Mouse (Mus musculus) limb, embryonic 10.5 days (tissue): Measurements from ENCODE around the gene Hist1h1b. TPM values are rescaled to one million over a fixed set of nuclear protein-coding genes. Genes with fewer than 3 reads are reported as not detected.
"Not testable (repeated sequence)": the region's sequence is repeated elsewhere in the genome, so short reads cannot be mapped to it uniquely, and the experiment has no call there.

ENCODE experiments used
- DNase-seq: peaks from one replicate; pipeline ENCODE4 v3.0.0-alpha.2; 2017; ENCODE audit warnings: low spot score
- H3K27ac ChIP-seq: fragments of 300-500 bp; sonication (generic); 2 replicates; pipeline ENCODE4 v1.5.1; 2016; ENCODE audit warnings: mild to moderate bottlenecking
- H3K27me3 ChIP-seq: fragments of 300-500 bp; sonication (generic); 2 replicates; pipeline ENCODE4 v1.6.1; 2016; ENCODE audit warnings: low read depth, mild to moderate bottlenecking; ENCODE audit not compliant: poor library complexity, severe bottlenecking
- H3K36me3 ChIP-seq: fragments of 300-500 bp; sonication (generic); 2 replicates; pipeline ENCODE4 v1.6.1; 2016; ENCODE audit warnings: mild to moderate bottlenecking, moderate library complexity
- H3K4me1 ChIP-seq: fragments of 300-500 bp; sonication (generic); 2 replicates; pipeline ENCODE4 v1.6.1; 2016
- H3K4me3 ChIP-seq: fragments of 300-500 bp; sonication (generic); 2 replicates; pipeline ENCODE4 v1.5.1; 2016; ENCODE audit warnings: mild to moderate bottlenecking, moderate library complexity
- H3K9me3 ChIP-seq: fragments of 300-500 bp; sonication (generic); replicated peaks from 2 replicates; pipeline ENCODE4 v1.6.1; 2016; ENCODE audit warnings: mild to moderate bottlenecking
- WGBS: fragments of 180-500 bp; shearing (Covaris S2); methylation state at CpG from one replicate; pipeline ENCODE4 v1.1.7; 2016; 5-methylcytosine and 5-hydroxymethylcytosine counted together
- polyA plus RNA-seq: library from polyadenylated mRNA; unstranded; fragments of >200 nt; fragmentation: Nextera tagmentation; extraction: Ambion mirVana; gene quantifications from 2 replicates; pipeline ENCODE4 v1.2.1, GENCODE M21; 2016

The Hist1h1b gene
- polyA plus RNA-seq, 1 experiment from 2014 or later, result 33.1 TPM

DNA sequence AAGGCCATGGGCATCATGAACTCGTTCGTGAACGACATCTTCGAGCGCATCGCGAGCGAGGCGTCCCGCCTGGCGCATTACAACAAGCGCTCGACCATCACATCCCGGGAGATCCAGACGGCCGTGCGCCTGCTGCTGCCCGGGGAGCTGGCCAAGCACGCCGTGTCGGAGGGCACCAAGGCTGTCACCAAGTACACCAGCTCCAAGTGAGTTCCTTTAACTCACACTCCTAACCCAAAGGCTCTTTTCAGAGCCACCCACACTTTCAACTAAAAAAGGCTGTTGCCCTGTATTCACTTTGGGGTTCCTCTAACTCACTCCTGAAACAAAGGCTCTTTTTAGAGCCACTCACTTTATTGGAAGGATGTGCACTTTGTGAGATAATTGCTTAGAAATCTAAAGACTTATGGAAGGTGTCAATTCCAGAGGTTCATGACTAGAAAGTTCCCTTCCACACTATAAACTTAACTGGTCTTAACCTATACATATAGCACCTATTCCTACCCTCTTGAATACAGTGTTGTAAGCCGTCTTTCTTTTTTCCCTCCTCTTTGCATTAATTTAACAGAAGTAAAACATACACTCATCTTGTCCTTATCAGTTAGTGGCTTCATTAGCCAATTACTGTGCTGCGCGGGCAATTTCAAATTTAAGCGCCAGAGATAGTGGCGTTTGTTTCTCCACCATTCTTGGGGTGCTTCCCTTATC is 26.0 kb downstream of the Hist1h1b start:
- 2% methylated on average over 13 of the region's 26 CpGs for WGBS
- DNase-seq, H3K36me3 ChIP-seq, H3K9me3 ChIP-seq, H3K27me3 ChIP-seq: not testable (repeated sequence)
- Histone ChIP-seq H3K4me1 (peaks cover 24% of the 10 kb centered on the region), H3K4me3 (peak overlapping the region; percentile 55), H3K27ac (peak overlapping the region; percentile 87)

GRCm38 (mm10) chr13:21753524-21754285 is 26.7 kb downstream of the Hist1h1b start, which contains the start of the genes Hist1h2ak and Hist1h2bn:
Gene Hist1h2ak, minus strand, starts transcription at chr13:21753827.
Gene Hist1h2bn, plus strand, starts transcription at chr13:21754123.
- not testable (repeated sequence) for H3K9me3 ChIP-seq, H3K36me3 ChIP-seq, H3K27me3 ChIP-seq
- WGBS, result 0% methylated on average over 49 of the region's 50 CpGs
- peak; percentile 80 for DNase-seq
- peaks cover 24% of the 10 kb centered on the region for H3K4me1 ChIP-seq
- H3K27ac ChIP-seq, result peak within 1 kb of the TSS; percentile 92
- peak within 1 kb of the TSS; percentile 55 for H3K4me3 ChIP-seq

DNA sequence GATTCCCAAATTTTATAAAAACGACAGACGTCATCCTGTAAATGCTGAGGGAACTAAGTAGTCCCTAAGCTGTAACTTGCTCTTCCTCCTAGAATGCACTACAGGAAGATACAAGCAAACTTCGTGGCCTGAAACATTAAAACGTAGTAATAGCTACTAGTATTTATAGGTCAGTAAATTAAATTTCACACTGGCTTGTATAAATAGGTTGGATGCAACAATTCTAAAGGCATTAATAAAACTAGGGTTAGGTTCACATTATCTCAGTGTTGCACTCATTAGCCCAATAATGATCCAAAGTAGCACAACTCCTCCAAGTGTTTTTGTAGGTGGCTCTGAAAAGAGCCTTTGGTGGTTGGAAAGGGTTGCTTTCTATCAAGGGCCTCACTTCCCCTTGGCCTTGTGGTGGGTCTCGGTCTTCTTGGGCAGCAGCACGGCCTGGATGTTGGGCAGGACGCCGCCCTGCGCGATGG is 27.3 kb downstream of the Hist1h1b start:
- H3K36me3 ChIP-seq, result no peaks in the 10 kb centered on the region
- 5% methylated on average over 10 of the region's 10 CpGs for WGBS
- no peaks in the 10 kb centered on the region for H3K27me3 ChIP-seq
- no peaks in the 10 kb centered on the region for H3K9me3 ChIP-seq
- H3K4me3 ChIP-seq, result peak overlapping the region; percentile 55
- peaks cover 24% of the 10 kb centered on the region for H3K4me1 ChIP-seq
- peak overlapping the region; percentile 92 for H3K27ac ChIP-seq
- no peak for DNase-seq

DNA sequence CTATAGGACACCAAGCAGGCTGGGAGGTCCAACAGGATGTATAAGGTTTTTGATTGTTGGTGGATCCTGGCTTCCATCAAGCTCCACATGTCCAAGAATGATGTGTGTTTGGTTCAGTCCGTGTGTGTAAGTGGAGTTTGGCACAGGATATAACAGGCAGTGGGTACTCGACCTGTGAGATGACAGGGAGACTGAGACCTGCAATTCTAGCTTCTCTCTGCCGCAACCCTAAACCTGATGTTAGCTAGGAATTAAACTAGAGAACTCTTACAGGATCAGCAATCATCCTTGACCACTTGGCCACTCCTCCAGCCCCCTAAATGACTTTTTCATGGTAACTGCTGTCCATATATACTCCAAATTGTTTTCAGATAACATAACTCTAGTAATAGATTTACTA is 28.1 kb downstream of the Hist1h1b start:
- Histone ChIP-seq H3K36me3 (no peaks in the 10 kb centered on the region), H3K27ac (peak overlapping the region; percentile 92), H3K27me3 (no peaks in the 10 kb centered on the region), H3K4me3 (peak overlapping the region; percentile 55), H3K9me3 (no peaks in the 10 kb centered on the region), H3K4me1 (peaks cover 27% of the 10 kb centered on the region)
- peak; percentile 40 for DNase-seq
- WGBS, result 38% methylated on average over 3 of the region's 3 CpGs

DNA sequence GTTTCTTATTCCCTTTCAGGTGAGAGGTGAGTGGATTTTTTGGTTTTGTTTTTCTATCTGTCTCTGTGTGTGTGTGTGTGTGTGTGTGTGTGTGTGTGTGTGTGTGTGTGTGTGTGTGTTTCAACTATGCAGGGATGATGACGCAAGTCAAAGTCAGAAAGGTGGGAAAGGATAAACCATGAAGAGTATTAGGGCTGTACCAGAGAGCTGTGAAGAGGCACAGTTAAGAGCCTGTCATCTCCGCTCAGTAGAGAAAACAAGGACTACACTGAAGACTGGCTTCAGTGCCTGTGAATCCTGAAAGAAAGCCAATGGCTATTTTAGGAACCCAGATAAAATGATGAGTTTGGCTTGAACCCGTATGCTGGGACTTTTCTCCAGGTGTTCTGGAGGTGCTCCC is 28.6 kb downstream of the Hist1h1b start:
- Histone ChIP-seq H3K4me1 (peaks cover 27% of the 10 kb centered on the region), H3K27ac (peak overlapping the region; percentile 92), H3K27me3 (no peaks in the 10 kb centered on the region), H3K36me3 (no peaks in the 10 kb centered on the region), H3K4me3 (peak overlapping the region; percentile 55; the same call in 1 of the 2 replicates), H3K9me3 (no peaks in the 10 kb centered on the region)
- DNase-seq, result no peak
- WGBS, result 84% methylated on average over 3 of the region's 3 CpGs

- Histone ChIP-seq H3K36me3 (no peaks in the 10 kb centered on the region), H3K4me1 (peaks cover 27% of the 10 kb centered on the region), H3K27ac (peak overlapping the region; percentile 92), H3K4me3 (peak overlapping the region; percentile 61; the same call in 1 of the 2 replicates), H3K27me3 (no peaks in the 10 kb centered on the region), H3K9me3 (no peaks in the 10 kb centered on the region)
- DNase-seq, result no peak
These were observed 29.0 kb downstream of the Hist1h1b start for GRCm38 (mm10) chr13:21751417-21751816.

GRCm38 (mm10) chr13:21750159-21751017 is 30.0 kb downstream of the Hist1h1b start, which contains the start of gene Hist1h4k:
Gene Hist1h4k, minus strand, starts transcription at chr13:21750505.
- DNase-seq, result peak; percentile 97
- Histone ChIP-seq H3K4me3 (peak within 1 kb of the TSS; percentile 61), H3K4me1 (peaks cover 25% of the 10 kb centered on the region), H3K27ac (peak within 1 kb of the TSS; percentile 92)
- H3K27me3 ChIP-seq, H3K9me3 ChIP-seq, H3K36me3 ChIP-seq: not testable (repeated sequence)
- WGBS, result under 1% methylated on average over 52 of the region's 56 CpGs

DNA sequence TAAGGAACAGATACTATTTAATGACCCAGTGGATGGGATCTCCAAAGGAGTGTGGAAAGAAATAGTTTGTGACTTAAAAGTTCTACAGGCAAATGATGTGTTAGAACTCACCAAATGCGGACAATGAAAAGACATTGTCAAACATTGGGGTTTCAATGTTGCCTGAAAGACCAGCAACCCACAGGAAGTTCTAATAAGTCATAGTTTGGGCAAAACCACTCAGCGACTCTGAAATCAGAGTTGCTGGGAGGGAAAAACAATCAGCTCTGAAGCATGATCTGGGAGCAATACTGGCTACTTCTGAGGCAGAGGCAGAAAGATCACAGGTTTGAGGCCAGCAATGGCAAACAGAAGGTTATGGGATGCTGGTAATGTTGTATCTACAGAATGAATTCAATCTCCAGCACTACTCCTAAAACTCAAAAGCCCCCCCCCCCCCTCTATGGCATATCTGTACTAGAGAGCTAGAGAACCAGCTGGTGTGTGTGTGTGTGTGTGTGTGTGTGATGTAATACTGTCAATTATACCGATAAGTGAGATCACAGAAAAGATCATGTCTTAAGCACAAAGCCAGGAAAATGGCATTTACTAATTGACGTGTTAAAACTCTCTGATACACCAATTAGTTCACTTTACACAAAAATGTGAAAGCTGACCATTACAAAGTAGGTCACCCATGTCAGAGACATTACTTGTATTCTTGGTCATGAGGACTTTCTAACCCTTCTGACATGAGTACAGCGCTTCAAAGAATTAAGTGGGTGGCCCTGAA is 30.9 kb downstream of the Hist1h1b start:
- peak; percentile 64 for DNase-seq
- Histone ChIP-seq H3K27ac (peak overlapping the region; percentile 92), H3K4me1 (peaks cover 22% of the 10 kb centered on the region), H3K4me3 (peak overlapping the region; percentile 61), H3K27me3 (no peaks in the 10 kb centered on the region), H3K36me3 (no peaks in the 10 kb centered on the region), H3K9me3 (no peaks in the 10 kb centered on the region)
- 8% methylated on average over 5 of the region's 5 CpGs for WGBS

DNA sequence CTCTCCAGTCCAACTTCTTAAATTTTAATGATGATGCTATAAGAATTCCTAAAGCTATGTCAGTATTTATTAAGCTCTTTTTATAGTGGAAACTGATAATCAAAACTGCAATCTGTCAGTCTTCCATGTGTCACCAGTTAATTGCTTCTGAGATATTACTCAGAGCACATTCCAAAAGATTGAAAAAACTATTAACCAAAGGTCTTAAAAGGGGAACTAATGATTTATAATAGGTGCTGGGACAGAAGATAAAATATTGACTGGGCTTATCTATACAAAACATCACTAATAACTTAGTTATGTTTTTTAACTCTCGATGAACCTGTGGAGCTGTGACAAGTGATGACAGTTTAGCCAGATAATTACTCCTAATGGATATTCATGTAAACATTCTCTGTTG is 35.4 kb downstream of the Hist1h1b start:
- 0 out of 2 replicates have a peak, but pooled peaks cover 3% of the 10 kb centered on the region for H3K4me1 ChIP-seq
- no peak overlapping the region for H3K4me3 ChIP-seq
- 94% methylated on average over 1 of the region's 1 CpGs for WGBS
- H3K27me3 ChIP-seq, result no peaks in the 10 kb centered on the region
- no peak for DNase-seq
- no peaks in the 10 kb centered on the region for H3K36me3 ChIP-seq
- no peak overlapping the region for H3K27ac ChIP-seq
- H3K9me3 ChIP-seq, result no peaks in the 10 kb centered on the region

GRCm38 (mm10) chr13:21734906-21735767 is 45.3 kb downstream of the Hist1h1b start, which contains the start of gene Hist1h4j:
Gene Hist1h4j, plus strand, starts transcription at chr13:21735064.
- H3K4me1 ChIP-seq, result peaks cover 13% of the 10 kb centered on the region
- peak within 1 kb of the TSS; percentile 60 for H3K4me3 ChIP-seq
- not testable (repeated sequence) for H3K36me3 ChIP-seq, H3K27me3 ChIP-seq, H3K9me3 ChIP-seq
- peak; percentile 97 for DNase-seq
- peak within 1 kb of the TSS; percentile 98 for H3K27ac ChIP-seq
- WGBS, result under 1% methylated on average over 40 of the region's 56 CpGs
